Comparison of ENCODE assay signal across 8 mouse cellular contexts in the genomic region with DNA sequence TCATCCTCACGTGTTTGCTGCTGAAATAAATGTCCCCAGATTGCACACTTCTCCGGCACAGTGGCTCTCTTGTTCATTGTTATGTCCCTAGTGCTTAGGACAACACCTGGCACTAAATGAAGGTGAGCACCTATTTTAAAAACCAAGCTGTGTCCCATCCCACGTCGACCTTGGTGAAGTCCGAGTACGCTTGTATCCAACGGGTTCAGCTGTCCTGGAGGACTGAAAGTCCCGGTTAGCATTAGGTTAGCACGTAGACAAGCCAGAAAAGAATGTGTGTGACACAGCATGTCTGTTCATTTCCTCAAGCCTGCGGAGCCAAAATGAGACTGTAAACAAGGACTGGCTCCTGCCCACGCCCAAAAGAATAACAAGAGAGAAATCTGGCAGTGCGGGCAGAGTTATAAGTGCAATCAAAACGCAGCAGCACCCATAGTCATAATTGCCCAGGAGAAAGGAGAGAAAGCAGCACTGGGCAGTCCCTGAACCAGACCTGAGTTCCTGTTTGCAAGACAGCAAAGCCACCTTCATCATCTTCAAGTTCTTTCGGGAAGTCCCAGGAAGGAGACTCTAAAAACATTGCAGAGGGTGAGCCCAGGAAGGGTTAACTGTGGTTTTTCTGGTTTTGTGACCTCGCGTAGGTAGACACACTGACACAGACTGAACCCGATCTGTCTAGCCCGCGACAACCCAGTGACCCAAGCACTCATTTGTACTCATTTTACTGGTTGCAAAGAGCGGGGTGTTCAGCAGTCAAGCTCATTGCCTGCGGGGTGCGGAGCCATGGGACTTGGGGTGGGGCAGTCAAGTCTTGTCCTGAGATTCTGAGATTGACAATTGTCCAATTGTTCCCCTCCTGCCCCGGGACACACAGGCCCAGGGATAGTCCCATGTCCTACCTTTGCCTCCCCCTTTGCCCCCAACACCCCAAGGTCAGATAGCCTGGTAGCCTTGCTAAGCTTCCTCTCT. TPM values are rescaled to one million over a fixed set of nuclear protein-coding genes. Genes with fewer than 3 reads are reported as not detected.
A peak's percentile ranks its signal among the peaks of the same experiment; 100 is the strongest.
DNase-seq lines count a peak whose midpoint lies in the region; ATAC-seq and TF ChIP-seq lines count a peak whose summit lies in the region.

A gene (minus strand): TSS at position 51 of the 969 bp plus-strand sequence.

- 80% methylated on average over 23 of the region's 23 CpGs for WGBS in forebrain, postnatal 0 days
- WGBS in hindbrain, embryonic 13.5 days: 88% methylated on average over 23 of the region's 23 CpGs
- 82% methylated on average over 23 of the region's 23 CpGs for WGBS in limb, embryonic 13.5 days
- WGBS in midbrain, embryonic 15.5 days: 88% methylated on average over 23 of the region's 23 CpGs

- H3K4me1 ChIP-seq in forebrain, postnatal 0 days (ENCODE audit: insufficient read depth): peaks cover 10% of the 10 kb centered on the region
- peaks cover 15% of the 10 kb centered on the region for H3K4me1 ChIP-seq in hindbrain, embryonic 13.5 days (replicated peaks)
- peaks cover 16% of the 10 kb centered on the region for H3K4me1 ChIP-seq in limb, embryonic 13.5 days
- peaks cover 12% of the 10 kb centered on the region for H3K4me1 ChIP-seq in midbrain, embryonic 15.5 days

- no peaks in the 10 kb centered on the region for H3K27me3 ChIP-seq in forebrain, postnatal 0 days (ENCODE audit: insufficient read depth, low read length)
- H3K27me3 ChIP-seq in hindbrain, embryonic 13.5 days: no peaks in the 10 kb centered on the region
- no peaks in the 10 kb centered on the region for H3K27me3 ChIP-seq in limb, embryonic 13.5 days
- no peaks in the 10 kb centered on the region for H3K27me3 ChIP-seq in midbrain, embryonic 15.5 days (replicated peaks)

- peak; percentile 56 for DNase-seq in cerebellum, adult 9-10 months
- DNase-seq in cerebellum, postnatal 4 days (ENCODE audit: low spot score in 2 of 2): no peak
- DNase-seq in adrenal gland, adult 2 months: no peak
- no peak for DNase-seq in forebrain, postnatal 0 days
- DNase-seq in embryo, embryonic 11 days: no peak

- H3K9ac ChIP-seq in forebrain, postnatal 0 days: peak within 1 kb of the TSS; percentile 92
- H3K9ac ChIP-seq in hindbrain, embryonic 13.5 days: peak within 1 kb of the TSS; percentile 63
- H3K9ac ChIP-seq in limb, embryonic 13.5 days: peak within 1 kb of the TSS; percentile 48
- H3K9ac ChIP-seq in midbrain, embryonic 15.5 days: 0 out of 2 replicates have a peak within 1 kb of the TSS, but pooled peaks have one; percentile 93

- H3K36me3 ChIP-seq in forebrain, postnatal 0 days (ENCODE audit: insufficient read depth): no peaks in the 10 kb centered on the region
- H3K36me3 ChIP-seq in hindbrain, embryonic 13.5 days: no peaks in the 10 kb centered on the region
- H3K36me3 ChIP-seq in limb, embryonic 13.5 days: no peaks in the 10 kb centered on the region
- no peaks in the 10 kb centered on the region for H3K36me3 ChIP-seq in midbrain, embryonic 15.5 days (replicated peaks)

- no peaks in the 10 kb centered on the region for H3K9me3 ChIP-seq in forebrain, postnatal 0 days (ENCODE audit: low read length)
- H3K9me3 ChIP-seq in hindbrain, embryonic 13.5 days: no peaks in the 10 kb centered on the region
- H3K9me3 ChIP-seq in limb, embryonic 13.5 days: no peaks in the 10 kb centered on the region
- no peaks in the 10 kb centered on the region for H3K9me3 ChIP-seq in midbrain, embryonic 15.5 days

- H3K4me3 ChIP-seq in forebrain, postnatal 0 days (ENCODE audit: low read depth, low read length): peak within 1 kb of the TSS; percentile 79
- peak within 1 kb of the TSS; percentile 90 for H3K4me3 ChIP-seq in hindbrain, embryonic 13.5 days
- H3K4me3 ChIP-seq in limb, embryonic 13.5 days: peak within 1 kb of the TSS; percentile 95
- H3K4me3 ChIP-seq in midbrain, embryonic 15.5 days: peak within 1 kb of the TSS; percentile 82

- H3K27ac ChIP-seq in forebrain, postnatal 0 days (ENCODE audit: low read depth, low read length): peak within 1 kb of the TSS; percentile 82
- peak within 1 kb of the TSS; percentile 93 for H3K27ac ChIP-seq in hindbrain, embryonic 13.5 days
- H3K27ac ChIP-seq in limb, embryonic 13.5 days: peak within 1 kb of the TSS; percentile 67; the same call in 1 of the 2 replicates
- peak within 1 kb of the TSS; percentile 86 for H3K27ac ChIP-seq in midbrain, embryonic 15.5 days

- no peak for TF ChIP-seq CTCF in forebrain, postnatal 0 days (IDR thresholded peaks at IDR 0.05; ENCODE audit: low read depth)

- H3K4me2 ChIP-seq in forebrain, postnatal 0 days (ENCODE audit: low read depth): peak within 1 kb of the TSS; percentile 61
- peak within 1 kb of the TSS; percentile 83 for H3K4me2 ChIP-seq in hindbrain, embryonic 13.5 days
- peak within 1 kb of the TSS; percentile 85 for H3K4me2 ChIP-seq in limb, embryonic 13.5 days (replicated peaks)
- H3K4me2 ChIP-seq in midbrain, embryonic 15.5 days: peak within 1 kb of the TSS; percentile 64

- no peak for ATAC-seq in forebrain, postnatal 0 days
- ATAC-seq in hindbrain, embryonic 13.5 days (ENCODE audit: low FRiP score): no peak
- ATAC-seq in limb, embryonic 13.5 days (ENCODE audit: low FRiP score, low read depth): no peak
- ATAC-seq in midbrain, embryonic 15.5 days (replicated peaks): no peak

RNA-seq across cellular contexts. Expression of the gene that starts here (rescaled TPM):
- total RNA-seq in adrenal gland, adult 2 months (2021): 10 to 100 TPM; 73.7 to 82.0 TPM
- 41.6 and 47.4 TPM in 2 replicates for polyA plus RNA-seq in adrenal gland, adult 2 months (2012; rRNA removed)
- total RNA-seq in forebrain, postnatal 0 days (2014; rRNA removed): 93.3 and 103 TPM in 2 replicates
- 138 and 141 TPM in 2 replicates for polyA plus RNA-seq in forebrain, postnatal 0 days (2015; fragmentation: Nextera tagmentation; extraction: Ambion mirVana)
- polyA plus RNA-seq in hindbrain, embryonic 13.5 days (2015; fragmentation: Nextera tagmentation; extraction: Ambion mirVana): 132 and 138 TPM in 2 replicates
- 153 and 163 TPM in 2 replicates for polyA plus RNA-seq in limb, embryonic 13.5 days (2015; fragmentation: Nextera tagmentation; extraction: Ambion mirVana)
- 124 and 125 TPM in 2 replicates for polyA plus RNA-seq in midbrain, embryonic 15.5 days (2015; fragmentation: Nextera tagmentation; extraction: Ambion mirVana)
